Mouse (Mus musculus) adrenal gland, postnatal 4 days (tissue): Measurements from ENCODE around the gene Adgra3. TPM values are rescaled to one million over a fixed set of nuclear protein-coding genes. Genes with fewer than 3 reads are reported as not detected.
A peak's percentile ranks its signal among the peaks of the same experiment; 100 is the strongest.

Experiments used
- DNase-seq, 2 experiments: peaks; one replicate each; pipeline ENCODE4 v3.0.0; 2021 to 2022; ENCODE audit warnings: low spot score in 2 of 2, mixed read lengths in 2 of 2
- long read RNA-seq, 2 experiments: library from polyadenylated mRNA; stranded (forward); transcript quantifications; one replicate each; pipeline ENCODE4 v2.0.0; 2021
- total RNA-seq, 2 experiments: library from RNA; stranded (reverse); gene quantifications; 2 replicates each; pipeline ENCODE4 v1.2.3; 2021

Gene Adgra3
- 10 to 100 TPM; 68.0 to 81.8 TPM for total RNA-seq
- long read RNA-seq, experiment 1, full-length matches to known transcripts: 48 of 60 reads
- long read RNA-seq, experiment 1, partial matches to known transcripts: 5 of 60 reads
- long read RNA-seq, experiment 1, other reads (novel, unspliced or antisense): 7 of 60 reads
- long read RNA-seq, experiment 2, full-length matches to known transcripts: 120 of 149 reads
- long read RNA-seq, experiment 2, partial matches to known transcripts: 14 of 149 reads
- long read RNA-seq, experiment 2, other reads (novel, unspliced or antisense): 15 of 149 reads

DNA sequence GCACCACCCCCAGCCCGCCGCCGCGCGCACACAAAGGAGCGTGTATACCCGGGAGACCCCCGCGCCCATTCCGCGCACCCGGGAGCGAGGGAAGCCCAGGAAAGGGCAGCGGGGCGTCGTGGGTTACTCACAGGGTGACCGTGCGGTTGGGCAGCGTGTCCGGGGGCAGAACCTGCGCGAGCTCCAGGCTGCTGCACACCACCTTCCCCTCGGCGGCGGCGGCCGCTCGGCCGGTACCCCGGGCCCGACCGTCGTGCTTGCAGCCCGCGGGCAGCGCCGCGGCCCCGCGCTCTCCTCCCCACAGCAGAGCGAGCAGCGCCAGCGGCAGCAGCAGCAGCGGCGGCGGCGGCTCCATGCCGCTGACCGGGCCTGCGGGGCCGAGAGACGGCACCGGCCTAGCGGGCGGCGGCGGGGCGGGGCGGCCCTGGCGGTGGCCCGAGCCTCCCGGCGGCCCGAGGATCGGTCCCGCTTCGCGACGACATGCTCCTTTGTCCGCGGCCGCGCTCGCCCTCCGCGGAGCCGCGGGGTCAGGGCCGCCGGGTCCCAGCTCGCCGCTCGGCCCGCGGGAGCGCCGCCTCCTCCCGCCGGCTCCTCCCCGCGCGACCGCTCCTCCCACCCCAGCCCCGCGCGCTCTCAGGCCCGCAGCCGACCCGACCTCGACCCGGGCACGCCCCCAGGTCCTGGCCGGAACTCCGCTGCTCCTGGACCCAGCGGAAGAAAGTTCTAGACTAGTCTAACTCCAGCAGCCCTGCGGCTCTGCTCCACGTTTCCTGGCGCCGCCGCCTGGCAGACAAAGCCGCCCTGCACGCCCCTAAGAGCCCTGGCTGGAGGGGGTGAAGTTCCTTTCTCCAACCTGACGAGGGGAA, at the start of gene Adgra3:
TSS of gene Adgra3 (minus strand) at position 586 of the 866 bp plus-strand sequence.
- peak; percentile 49 to 65 for DNase-seq

DNA sequence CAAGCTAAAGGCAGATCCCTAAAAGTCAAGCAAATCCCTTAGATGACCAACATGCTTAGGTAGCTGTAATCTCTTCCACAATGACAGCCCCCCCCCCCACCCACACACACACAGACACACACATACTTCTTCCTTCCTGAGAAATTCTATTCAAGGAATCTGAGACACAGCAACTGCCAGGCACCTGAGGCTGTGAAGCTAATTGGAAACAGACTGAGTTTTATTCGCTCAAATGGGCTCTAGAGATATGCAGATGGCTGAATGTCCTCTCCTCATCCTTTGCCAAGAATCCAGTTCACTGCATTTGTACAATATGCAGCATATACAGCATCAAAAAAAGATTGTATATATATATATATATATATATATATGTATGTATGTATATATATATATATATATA, 24.6 kb upstream of the Adgra3 start:
- no peak for DNase-seq

DNA sequence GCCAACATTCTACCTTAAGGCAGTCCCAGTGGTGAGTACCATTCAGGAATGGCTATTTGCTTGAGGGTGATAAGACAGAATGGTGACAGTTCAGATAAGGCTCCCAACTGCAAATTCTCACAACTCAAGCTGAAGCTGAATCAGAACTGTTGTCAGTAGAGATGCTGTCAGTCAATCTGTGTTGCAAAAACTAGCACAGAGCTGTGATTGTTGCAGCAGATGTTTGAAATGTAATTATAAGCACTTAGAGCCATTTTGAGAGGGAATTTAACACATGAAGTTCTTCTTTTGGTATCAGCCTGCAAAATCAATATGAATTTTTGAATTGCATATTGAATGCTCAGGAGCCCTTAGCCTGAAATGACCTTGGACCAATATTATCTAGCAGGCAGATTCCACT, 15.4 kb upstream of the Adgra3 start:
- no peak for DNase-seq

DNA sequence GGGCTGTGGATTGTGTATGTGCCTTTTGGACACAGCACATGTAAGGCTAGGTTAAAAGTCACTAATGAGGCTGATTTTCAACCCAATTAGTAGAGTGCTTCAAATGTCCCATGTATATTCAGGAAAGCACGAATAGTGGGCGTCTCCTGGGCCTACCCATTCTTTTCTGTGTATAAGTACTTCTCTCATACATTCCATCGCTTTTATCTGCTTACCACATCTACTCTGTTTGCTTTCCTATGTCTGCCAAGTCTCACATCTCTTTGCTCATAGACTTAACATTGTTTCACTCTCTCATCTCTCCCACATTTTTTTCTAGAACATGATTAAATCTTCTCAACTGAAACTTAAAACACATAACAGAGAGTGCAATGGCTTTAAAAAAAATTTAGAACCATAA, 5.4 kb upstream of the Adgra3 start:
- no peak for DNase-seq

DNA sequence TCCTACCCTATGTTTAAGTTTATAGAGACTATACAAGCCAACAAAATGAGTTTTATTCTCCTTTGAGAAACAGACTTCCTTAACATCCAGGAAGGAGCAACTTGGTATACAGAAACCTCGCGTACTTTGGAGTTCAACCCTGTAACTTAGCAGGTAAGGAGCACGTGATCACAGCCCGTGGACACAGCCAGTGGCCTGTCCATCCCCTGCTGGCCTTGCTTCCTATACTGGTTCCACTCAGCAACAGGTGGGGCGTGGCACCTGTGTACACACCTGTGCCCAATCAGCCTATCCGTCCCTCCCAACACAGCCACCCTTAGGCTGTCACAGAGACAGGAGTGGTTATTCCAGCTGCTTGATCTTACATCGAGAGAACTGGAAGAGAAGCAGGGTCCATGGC, 780 bp upstream of the Adgra3 start:
- DNase-seq: no peak

DNA sequence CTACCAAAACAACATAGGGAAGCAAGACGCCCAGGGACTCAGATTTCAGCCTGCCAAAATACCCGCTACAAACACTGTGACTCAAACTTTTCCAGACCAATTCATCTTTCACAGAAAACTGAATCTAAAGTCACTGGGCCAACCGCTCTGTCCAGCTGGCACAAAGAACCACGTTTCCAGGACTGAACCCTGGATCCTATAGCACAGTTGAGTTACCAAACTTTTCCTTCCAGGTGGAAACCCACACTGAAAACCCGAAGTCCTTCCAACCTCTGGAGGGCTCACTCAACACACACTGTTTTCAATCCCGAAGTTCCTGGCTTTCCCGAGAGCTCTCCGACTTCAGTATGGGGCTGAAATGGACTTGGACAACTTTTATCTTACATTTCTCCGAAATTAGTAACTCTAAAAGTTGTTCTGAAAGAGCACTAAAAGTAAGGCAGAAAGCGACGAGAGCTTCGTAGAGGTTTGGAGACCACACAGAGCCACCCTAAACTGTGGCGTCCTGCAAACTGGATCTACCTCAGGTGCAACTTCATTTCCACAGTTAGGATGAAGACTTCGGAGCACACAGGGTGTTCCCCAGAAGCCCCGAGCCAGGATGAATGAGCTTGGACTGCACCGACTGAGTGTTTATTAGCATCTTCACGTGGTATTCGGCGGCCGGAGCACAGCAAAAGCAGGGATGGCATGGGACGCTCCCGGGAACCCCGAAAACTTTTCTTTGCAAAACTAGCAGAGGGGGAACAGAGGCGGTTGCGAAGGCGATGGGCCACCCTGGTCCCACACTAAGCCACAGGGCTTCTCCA, 990 bp downstream of the Adgra3 start:
- no peak for DNase-seq

DNA sequence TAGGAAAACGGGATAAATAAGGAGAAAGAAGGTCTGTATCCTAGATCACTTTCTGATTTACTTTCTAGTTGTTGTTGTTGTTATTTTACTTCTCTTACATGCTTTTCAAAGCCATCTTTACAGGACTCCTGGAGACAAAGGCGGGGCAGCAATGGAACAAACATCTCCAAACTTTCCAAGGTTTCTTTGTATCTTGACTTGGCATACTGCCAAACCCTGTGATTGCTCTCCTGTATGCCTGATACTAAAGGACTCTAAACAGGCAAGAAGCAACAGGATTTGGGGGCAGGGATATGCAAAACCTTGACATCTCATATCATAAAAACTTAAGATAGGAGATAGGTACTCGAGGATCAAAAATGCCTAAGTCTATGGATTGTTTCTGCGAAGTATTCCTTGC, 6.3 kb downstream of the Adgra3 start:
- DNase-seq: no peak

DNA sequence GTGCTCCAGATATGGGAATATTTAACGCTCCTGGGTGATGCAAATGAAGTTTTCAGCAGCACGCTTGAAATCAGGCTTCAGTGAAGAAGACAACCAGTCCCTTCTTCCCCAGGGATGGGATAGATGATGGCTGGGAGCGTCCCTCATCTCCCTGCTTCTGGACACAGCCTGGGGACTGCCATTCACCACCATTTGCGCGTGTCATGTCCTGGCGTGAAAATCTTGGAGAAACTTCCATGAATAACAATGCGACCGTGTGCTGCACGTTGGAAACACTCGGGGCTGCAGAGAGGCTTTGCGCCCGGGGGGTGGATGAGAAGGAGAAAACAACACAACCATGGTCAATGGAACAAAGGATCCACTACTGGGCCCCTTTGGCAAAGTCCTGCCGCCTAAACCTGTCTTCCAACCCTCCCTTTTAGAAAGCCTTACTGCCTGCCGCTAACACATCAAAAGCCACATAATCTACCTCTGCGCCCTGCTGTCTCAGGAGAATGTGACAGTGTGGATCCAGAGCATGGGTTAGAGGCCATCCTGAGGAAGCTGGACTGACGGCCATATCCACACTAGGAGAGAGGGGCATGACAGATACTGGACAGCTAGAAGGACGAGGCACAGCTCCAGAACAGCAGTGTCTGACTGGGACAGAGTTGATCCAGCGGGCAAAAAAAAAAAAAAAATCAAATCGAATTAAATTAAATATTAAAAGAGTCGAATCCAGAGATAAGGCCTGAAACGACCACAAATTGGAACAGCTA, 8.0 kb downstream of the Adgra3 start:
- no peak for DNase-seq

DNA sequence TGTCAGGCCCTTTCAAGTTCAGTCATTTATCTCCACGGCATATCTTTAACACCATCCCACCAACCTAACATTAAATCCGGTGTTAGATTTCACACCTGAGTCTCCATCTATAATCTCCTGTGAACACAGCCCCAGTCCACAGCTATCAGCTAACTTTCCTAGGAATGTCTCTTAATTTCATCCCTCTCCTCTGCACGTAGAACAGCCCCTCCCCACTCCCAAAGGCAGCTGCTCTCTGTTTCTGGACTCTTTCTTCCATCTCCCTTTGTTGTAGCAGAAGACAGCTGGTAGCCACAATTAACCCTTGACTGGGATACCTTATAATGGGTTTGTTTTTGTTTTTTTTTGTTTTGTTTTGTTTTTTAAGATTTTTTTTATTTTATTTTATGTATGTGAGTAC, 8.8 kb downstream of the Adgra3 start:
- DNase-seq: no peak

DNA sequence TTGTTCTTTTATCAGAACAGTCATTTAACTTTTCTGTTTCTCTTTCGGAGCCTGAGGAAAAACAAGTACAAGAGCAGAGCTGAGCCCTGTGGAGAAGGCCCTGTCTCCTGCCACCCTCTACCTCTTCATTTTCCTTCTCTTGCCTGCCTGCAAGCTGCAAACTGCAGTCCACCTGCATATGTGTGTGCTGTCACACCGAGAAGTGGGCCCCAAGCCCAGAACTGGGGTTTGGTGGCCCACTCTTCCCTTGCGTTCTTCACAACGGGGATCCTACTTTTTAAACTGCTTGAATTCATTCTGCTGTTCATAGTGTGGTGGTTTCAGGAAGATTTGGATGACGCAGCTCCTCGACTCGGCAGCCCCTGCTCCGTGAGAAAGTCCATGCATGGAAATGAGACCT, 9.3 kb downstream of the Adgra3 start:
- DNase-seq: no peak

DNA sequence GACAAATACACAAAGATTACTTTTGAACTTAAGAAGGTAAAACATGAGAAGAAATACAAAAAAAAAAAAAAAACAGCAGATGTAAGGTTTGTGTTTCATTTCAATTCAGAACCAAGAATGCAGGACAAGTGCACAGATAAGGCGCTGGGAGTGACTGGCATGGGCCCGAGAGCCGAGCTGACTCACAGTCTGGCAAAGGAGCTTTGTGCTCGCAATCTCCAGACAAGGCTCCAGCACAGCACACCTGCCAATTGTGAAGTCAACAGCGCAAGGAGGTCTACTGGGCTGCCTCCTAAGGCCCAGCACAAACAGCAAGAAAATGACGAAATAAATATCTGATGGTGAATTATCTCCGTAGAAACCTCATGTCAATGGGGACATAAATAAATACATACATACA, 9.8 kb downstream of the Adgra3 start:
- DNase-seq: no peak

DNA sequence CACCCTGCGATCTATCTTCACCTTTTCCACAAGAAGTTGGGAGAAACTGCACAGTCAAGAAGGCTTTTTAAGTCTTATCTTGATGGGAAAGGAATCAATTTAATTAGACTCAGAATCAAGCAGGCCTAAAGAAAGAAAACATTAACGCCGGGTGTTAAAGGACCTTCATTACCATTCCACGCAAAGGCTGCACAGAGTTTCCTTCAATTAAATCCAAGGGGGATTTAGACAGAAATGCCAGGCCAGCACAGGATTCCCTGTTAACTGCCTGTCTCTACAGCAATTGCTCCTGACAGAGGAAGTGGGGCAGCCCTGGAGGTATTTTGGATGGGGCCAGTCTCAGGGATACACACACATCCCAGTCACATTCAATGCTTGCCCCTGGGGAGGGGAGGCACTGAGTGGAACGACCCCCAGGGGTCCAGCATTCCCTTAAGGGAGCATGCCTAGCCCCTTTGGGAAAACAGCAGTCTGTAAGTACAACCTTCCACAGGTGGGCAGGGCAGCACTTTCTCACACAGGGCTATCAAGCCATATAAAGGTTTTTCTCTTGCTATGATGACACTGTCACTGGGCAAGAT, 10.4 kb downstream of the Adgra3 start:
- no peak for DNase-seq

DNA sequence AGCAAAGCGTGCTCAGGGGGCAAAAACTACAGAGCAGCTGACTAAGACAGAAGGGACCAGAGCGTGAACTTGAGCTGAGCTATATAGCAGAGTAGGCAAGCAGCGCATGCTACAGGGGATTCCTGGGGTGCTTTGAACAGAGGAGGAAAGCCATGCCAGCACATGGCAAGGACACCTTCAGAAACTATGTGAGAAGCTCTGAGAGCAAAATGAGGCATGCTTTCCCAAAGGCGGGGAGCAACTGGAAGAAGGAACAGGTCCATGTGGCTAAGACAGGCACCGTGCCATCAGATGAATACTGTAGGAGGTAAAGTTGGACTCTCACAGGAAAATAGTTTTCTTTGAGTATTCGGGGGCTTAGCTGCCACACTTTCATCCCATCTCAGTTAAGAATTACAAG, 13.6 kb downstream of the Adgra3 start:
- DNase-seq: no peak

DNA sequence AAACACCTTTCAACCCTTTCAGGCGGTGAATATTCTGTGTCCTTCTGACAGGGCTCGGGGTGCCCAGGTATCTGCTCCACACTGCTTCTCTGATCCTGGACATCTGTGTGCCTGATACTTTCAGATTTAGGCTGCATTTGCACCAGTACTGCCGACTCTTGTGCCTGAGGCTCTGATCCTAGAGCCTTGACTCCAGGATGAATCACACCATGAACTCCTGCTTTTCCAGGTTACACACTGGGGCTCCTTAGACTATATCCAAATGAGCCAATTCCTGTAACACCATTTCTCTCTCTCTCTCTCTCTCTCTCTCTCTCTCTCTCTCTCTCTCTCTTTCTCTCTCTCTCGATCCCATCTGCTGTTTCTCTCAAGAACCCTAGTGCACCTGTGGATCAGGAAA, 15.1 kb downstream of the Adgra3 start:
- no peak for DNase-seq

DNA sequence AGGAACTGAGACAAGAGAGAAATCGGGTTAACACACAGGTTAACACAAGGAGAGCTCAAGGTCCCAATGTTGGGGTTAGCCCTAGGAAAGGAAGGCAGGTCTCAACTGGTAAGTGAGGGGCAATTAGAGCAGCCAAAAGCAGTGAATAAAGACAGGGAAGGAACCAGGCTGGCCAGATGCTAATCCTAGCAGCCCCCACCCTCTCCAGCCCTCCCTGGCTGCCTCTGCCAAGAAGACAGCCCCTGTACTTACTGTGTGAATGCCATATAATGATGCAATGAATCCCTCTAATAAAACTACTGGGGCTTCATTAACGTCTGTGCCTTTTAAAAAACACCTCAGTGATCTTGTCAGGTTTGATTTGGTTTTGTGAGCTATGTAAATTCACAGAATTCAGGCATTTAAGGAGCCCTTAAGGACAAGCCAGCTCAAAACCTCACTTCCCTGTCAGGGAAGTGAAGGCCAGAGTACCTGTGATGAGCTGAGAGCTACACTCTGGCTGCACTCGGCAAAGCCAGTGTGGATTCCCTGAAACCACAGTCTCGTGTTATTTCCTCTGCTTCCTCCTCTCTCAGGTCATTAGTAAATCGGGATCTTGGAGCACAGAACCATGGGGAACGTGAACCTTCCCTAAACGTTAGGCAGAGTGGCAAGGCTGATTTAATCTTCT, 16.4 kb downstream of the Adgra3 start:
- no peak for DNase-seq

DNA sequence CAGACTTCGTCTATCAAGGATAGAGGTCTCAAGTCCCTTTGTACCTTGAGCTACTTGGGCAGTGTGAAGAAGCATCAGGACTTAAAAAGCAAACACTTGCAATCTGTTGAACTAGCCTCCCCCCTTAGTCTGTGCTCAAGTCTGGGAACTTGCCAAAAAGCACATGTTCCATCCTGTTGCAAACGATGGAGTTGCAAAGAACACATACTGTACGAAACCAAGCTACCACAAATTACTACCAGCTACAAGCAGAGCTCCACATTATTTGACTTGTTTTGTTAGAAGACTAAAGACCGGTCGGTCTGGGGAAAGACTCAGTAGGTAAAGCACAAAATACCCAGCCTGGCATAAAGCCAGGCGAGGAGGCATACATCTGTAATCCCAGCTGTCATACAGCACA, 19.3 kb downstream of the Adgra3 start:
- no peak for DNase-seq

DNA sequence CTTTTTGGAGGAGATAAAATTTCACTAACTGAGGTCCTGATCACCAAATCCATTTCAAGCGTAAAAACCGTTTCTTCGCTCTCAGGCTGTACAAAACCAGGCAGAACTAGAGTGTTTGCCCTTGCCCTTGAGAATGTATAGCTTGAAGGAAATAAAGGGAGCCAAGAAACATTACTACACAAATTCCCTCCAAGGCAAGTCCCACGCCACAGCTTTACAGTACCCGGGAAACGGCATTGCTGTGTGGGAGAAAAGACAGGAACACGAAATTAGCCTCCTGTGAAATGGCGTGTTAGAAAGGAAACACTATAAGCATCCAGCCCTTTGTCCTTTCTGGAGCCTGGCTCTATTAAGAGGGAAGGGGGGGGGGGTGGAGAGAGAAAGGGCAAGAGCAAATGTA, 21.1 kb downstream of the Adgra3 start:
- no peak for DNase-seq

DNA sequence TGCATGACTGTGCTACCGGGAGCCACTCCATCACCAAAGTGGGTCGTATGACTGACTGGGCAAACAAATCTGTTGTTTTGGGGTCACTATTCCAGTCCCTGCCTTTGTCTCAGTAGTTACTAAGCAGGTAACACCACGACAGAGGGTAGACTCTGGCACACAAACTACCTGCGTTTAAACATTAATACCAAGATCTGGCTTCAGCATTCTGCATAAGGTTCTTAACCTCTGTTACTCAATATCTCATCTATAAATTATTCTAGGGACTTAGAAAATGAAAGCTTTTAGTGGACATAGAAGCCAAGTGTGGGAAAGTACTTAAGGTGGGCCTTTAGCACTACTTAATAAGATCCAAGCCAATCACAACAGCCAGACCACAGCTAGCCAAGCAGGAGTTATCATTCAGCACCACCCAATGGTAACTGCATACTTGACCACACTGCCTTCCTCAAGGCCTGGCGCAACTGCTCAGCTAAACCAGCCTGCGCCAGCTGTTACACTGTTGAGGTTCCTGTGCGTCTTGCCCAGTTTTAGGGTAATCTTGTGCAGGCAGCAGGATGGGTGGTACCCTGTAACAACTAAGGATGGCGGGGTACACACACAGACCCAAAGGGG, 23.8 kb downstream of the Adgra3 start:
- DNase-seq: no peak

DNA sequence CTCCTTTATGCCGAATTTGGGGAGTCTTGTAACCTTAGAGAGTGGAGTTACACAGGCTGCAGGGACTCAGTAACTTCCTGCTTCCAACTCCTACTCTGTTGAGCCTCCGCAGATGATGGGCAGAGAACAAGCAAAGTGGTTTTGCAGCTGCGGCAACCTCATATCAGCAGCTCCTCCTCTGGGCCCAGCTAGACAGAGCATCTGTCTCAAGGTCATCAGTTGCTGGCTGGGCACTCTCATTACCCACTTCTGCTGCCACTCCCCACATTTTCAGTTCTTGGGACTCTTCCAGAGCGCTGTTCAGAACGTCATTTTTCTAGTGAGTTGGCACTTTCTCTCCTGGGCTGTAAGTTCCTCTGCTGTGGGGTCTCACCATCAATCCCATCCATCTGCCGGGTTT, 24.6 kb downstream of the Adgra3 start:
- no peak for DNase-seq

DNA sequence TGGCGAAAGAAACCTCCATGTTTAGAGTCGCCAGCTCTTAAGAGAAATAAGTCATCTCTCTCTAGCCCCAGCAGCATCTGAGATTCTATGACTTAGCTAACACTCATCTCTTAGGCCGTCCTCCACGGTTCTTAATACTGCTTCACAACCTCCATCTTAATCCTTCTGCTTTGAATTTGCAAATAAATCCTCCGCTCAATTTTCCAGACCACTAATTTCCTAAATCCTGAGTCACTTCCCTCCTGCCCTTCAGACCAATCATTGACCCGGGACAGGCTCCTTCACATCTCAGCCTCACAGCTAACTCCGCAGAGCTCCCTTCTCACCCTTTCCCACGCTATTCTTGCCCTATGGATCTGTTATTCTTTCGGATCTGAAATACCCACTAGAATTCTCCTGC, 25.1 kb downstream of the Adgra3 start:
- DNase-seq: no peak
